Mouse (Mus musculus) megakaryocyte, embryonic 14.5 days (primary cell): ENCODE results near the gene Nnat.

ENCODE experiments used
- FLI1 ChIP-seq: IDR thresholded peaks from 2 replicates; pipeline ENCODE4 v1.6.1; 2012; ENCODE audit warnings: low read length, inconsistent platforms, mixed read lengths
- GATA1 ChIP-seq: IDR thresholded peaks from 3 replicates; pipeline ENCODE4 v1.6.1; 2012; ENCODE audit warnings: mixed read lengths, low read length, inconsistent platforms, borderline replicate concordance

- TF ChIP-seq GATA1 (no peak), FLI1 (no peak)
These were observed 6.0 kb downstream of the Nnat start for GRCm38 (mm10) chr2:157565898-157566259.
